Mouse (Mus musculus): ENCODE measurements around the gene Hnrnph3. TPM values are rescaled to one million over a fixed set of nuclear protein-coding genes. Genes with fewer than 3 reads are reported as not detected.

The Hnrnph3 gene
- total RNA-seq, 2 experiments from 2014 or later, result 14.6 to 24.2 TPM

DNA sequence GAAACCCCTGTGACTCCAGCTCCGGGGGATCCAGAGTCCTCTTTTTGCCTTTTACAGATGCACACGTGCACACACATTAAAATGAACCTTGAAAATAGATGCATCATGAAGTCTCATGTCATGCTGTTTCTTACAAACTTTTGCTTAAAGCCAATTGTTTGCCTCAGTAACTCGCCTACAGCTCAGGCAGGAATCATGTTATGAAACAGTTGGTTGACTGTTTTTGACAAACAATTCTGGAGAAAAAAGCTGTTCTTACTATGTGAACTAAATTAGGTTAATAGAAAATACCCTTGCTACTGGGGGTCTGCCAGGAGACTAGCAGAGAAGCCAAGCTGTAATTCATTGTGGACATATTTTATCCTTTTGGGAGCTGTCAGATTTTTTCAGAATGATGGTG lies 8.9 kb upstream of the Hnrnph3 start:
- DNase-seq (ENCODE audit: low spot score), result no peak

DNA sequence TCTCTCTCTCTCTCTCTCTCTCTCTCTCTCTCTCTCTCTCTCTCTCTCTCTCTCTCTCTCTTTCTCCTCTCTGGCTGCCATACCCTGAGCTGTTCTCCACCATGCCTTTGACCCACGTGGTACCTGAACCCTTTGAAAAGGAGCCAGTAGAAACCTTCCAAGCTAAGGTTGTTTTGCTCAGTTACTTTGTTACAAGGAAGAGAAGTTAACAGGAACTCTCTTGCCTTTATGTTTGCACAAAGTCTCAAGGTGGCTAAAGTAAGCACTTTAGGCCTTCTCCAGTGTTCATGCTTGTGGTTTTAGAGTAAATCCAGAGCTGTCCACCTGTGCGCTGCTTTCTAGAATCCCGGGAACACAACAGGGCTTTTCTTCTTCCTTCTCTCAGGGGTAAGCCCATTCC lies 8.2 kb upstream of the Hnrnph3 start:
- no peak for DNase-seq (ENCODE audit: low spot score)

DNA sequence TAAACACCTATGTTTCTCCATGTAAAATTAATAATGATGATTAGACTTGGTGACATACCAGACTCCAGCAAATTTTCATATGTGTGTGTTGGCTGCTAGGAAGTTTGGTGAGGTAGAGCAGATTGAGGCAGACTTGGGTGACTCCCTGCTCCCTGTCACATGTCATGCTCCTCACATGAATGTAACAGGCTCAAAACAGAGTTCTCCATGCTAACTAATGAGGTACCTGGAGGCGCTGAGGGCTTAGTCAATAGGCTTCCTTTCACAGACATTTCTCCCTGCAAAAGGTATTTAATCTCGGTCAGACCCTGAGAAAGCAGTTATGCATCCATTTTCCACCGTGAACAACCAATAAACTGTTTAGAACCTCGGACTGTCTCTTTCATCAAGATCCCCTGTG lies 4.4 kb upstream of the Hnrnph3 start:
- DNase-seq (ENCODE audit: low spot score), result no peak

DNA sequence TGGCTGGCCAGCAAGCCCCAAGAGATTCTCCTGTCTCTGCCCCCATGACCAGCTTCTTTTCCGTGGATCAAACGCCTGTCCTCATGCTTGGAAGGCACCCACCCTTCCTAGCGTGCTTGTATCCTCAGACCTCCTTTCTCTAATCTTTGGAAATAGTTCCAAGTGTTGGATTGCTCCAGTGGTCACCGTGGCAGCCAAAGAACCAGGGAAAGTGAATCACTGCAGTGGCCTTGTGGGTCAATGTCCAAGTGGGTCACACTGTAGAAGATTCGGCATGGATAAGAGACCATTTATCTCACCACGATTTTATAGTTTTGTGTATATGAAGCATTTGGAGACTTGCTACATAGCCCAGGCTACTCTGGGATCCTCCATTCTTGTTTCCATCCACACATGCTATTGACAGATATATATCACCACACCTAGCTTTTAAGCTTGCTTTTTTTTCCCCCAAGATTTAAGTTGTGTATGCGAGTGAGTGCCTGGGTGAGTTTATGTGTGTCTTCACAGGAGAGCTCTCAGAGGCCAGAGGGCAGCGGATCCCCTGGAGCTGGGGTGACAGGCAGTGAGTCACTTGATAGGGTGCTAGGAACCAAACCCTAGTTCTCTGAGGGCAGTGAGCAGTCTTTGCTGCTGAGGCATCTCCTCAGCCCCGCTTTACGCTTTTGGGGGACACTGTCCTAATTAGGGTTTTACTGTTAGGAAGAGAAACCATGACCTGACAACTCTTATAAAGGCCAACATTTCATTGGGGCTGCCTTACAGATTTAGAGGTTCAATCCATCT lies 3.6 kb upstream of the Hnrnph3 start:
- no peak for DNase-seq (ENCODE audit: low spot score)

DNA sequence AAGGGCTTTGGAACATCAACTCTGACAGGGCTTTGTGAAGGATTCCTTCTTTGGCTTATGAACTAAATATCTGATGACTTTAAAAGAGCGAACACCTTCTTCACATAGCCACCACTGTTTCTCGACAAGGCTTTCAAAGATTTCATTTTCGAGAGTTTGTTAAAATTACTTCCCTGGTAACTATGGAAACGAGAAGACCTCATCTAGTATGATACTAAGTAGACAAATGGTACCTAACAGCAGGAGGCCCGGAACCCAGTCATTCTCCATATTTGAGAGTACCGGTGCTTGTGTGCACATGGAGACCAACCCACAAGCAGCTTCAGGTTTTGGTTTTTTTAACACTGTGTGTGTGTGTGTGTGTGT lies 2.8 kb upstream of the Hnrnph3 start:
- no peak for DNase-seq (ENCODE audit: low spot score)

DNA sequence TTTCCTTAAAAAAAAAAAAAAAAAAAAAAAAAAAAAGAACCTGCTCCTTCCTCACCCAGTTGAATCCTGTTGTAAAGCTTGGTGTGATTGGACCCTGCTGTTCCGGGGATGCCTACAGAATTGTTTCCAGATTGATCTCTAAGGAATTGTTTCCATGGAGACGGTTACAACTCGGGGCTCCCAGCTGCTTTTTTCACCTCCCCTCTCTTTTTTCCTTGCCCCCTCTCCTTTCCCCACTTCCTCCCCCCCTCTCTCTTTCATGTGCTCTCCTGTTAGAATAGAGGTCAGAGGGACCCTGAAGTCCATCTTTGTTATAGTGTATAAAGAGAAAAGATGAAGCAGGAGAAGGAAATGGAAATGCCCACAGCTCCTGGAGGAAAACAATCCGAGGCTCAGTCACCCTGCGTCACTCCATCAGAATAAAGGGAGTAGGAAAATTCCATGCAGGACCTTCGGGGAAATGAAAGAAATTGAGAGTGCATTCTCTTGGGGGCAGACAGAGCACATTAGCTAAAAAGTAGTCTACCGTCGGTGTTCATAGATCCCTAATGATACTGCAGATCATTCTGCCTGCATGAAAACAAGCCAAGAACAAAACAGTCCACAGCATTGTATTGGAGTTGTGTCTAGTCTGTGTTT lies 2.3 kb upstream of the Hnrnph3 start:
- DNase-seq (ENCODE audit: low spot score), result no peak

DNA sequence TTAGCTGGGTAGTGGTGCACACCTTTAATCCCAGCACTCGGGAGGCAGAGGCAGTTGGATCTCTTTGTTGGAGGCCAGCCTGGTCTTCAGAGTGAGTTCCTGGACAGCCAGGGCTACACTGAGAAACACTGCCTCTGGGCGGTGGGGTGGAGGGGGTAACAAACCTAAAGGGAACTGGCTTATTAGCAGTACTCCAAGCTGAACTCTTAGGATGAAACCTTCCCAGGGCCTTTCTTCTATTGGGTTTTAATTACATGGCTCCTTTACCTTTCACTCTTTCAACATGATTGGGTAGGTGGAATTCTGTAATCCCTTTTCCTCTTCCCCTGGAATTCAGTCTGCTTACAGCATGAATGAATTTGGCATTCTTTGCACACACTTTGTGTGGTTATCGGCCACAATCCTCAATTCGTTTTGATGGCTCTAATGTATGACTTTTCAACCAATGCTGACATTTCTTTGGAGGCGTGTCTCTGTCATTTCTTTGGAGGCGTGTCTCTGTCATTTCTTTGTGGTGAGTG lies 1.5 kb upstream of the Hnrnph3 start:
- DNase-seq (ENCODE audit: low spot score), result no peak

DNA sequence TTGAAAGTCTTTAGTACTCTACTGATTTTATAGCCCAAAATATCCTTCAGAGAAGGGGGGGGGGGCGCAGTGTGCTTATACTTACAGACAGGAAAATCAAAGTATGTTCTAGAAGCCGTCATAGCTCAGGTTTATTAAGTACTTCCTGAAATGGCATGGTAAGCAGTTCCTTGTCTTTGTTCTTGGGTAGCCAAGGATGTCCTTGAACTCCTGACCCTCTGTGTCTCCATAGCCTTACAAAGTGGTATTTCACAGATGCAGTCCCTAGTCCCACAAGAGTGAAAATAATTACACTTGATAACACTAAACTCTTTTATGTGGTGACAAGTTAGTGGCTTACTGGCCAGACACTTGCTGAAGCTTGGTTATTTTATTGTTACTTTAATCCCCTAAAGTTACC lies 999 bp upstream of the Hnrnph3 start:
- no peak for DNase-seq (ENCODE audit: low spot score)

DNA sequence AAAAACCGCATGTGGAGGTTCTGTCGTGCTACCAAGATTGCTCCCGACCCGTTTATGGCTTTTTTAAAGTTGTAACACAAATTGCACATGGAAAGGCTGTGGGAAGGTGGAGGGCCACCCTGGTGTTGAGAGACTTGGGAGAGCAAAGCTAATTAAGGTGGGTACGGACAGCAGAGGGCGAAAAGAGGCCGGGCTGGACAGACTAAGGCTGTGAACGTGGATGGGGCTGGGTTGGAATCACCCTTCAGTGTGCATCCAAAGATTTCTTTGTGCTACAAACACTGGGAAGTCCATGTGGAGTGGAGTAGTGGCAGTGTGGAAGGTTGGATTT lies 528 bp upstream of the Hnrnph3 start:
- DNase-seq (ENCODE audit: low spot score), result peak; percentile 73

DNA sequence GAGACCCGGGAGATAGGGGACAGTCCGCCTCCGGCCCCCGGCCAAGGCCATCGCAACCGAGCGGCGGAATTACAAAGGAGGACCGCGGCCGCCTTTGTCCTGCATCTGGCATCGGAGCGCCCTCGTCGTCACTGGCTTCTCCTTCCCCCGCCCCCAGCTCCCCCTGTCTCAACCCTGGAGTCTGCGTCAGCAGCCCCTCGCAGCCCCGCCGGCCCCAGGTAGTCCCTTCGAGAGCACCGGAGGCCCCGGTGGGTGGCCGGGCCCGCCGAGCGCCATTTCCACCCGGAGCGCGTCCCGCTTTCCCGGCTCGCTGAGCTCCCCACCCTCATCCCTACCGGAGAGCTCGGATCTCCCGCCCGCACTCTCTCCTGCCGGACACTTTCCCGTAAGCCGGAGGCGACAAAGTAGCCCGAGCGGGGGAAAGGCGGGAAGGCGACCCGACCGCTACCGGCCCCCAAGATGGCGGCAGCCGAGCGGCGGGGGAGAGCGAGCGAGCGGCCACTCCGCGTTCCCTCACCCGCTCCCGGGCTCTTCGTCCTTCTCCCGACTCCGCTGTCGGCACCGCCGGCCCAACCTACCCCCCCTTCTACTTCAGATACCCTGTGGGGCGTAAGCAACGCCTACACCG lies 782 bp downstream of the Hnrnph3 start:
- peak; percentile 61 for DNase-seq (ENCODE audit: low spot score)

DNA sequence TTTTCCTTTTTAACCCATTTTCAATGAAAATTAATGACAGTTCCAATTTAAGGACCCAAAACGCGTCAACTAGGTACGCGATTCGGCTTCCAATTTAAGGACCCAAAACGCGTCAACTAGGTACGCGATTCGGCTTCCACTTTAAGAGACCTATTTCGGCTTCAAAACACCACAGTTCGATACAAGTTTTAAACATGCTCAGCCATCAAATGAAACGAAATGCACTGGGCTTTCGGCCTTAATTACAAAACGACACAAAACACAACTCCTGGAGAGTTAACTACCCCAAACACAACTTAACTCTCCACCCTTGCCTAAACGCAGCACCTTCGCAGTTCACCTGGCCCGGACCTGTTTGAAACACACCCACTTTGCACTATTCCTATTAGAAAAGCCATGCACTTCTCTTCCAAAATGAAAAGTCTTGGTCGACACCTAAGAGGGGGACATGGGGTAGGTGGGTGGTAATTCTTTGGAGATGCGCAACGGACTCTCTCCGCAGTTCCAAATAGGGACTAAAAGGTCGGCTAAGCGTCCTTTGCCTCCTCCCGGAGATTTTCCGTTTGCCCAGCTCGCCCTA lies 1.4 kb downstream of the Hnrnph3 start:
- no peak for DNase-seq (ENCODE audit: low spot score)

DNA sequence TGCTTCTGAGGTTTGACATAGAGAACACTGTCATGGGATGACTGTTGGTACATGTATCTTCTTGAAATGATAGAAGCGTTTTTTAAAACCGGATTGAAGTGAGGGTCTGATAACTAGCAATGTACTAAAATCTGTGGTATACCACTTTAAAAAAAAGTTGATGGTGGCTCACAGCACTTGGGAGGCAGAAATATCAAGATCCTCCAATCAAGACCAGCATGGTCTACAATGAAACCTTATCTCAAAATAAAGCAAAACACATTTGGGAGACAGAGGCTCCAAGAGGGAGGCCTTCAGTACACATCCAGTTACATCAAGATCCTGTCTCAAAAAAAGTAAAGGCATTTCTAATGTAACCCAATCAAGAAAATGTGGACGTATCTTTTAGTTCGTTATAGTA lies 2.3 kb downstream of the Hnrnph3 start:
- DNase-seq (ENCODE audit: low spot score), result no peak

DNA sequence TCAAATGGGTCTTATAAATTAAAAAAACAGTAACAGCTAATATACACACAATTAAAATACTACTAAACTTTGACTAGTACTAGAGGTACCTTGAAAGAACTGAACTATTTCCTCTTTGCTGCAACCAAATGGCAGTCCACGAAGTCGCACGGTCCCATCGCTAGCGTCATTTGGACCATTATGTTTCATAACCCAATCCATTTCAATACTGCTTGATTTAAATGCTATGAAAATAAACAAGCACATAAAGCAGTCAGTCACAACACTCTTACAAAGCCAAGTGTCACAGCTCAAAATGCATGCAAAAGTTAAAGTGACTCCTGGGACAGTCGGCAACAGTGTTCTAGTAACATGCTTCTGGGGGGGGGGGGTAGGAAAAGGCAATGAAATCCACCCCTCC lies 4.7 kb downstream of the Hnrnph3 start:
- no peak for DNase-seq (ENCODE audit: low spot score)

DNA sequence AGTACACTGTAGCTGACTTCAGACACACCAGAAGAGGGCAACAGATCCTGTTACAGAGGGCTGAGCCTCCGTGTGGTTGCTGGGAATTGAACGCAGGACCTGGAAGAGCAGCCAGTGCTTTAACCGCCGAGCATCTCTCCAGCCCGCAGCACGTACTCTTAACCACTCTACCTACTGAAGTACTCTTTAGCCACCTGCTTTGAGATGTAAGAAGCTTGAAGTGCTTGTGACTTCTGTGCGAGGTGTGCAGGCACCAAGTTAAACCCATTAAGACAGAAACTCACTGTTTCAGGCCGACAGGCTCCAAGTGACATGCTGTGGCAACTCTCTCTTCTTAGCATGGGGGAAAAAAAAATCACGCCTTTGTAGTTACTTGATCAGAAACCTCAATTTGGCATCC lies 9.8 kb downstream of the Hnrnph3 start:
- DNase-seq (ENCODE audit: low spot score), result no peak

DNA sequence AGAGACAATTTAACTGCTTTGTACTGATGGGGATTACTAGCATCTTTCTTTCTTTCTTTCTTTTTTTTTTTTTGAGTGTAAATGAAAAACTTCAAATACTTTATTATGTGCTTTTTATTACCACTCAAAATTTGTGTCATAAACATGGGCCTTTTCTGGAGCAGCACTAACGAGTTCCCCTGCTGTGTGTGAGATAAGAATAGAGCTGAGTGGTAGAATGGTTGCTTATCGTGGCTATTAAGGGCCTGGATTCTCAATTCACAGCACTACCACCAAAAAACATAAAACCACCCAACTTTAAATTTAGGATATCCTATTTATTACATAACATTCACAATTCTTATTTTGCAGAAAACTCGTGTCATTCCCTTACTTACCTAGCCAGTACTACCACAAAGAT lies 10.5 kb downstream of the Hnrnph3 start:
- no peak for DNase-seq (ENCODE audit: low spot score)

DNA sequence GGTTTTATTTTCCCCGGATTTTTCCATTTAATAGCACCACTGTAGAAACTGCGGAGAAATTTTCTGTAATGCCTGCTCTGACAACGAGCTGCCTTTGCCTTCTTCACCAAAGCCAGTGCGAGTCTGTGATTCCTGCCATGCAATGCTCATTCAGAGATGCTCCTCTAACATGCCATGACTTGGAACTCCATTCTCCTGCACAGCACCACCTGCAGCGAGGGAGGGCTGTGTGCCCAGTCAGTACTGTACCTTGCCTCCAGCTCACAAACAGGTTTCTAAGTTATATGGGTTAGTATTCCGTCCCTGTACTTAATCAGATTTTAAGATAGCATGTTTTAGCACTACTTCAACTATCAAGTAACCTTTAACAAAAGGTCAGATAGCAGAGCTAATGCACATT lies 12.5 kb downstream of the Hnrnph3 start:
- no peak for DNase-seq (ENCODE audit: low spot score)

DNA sequence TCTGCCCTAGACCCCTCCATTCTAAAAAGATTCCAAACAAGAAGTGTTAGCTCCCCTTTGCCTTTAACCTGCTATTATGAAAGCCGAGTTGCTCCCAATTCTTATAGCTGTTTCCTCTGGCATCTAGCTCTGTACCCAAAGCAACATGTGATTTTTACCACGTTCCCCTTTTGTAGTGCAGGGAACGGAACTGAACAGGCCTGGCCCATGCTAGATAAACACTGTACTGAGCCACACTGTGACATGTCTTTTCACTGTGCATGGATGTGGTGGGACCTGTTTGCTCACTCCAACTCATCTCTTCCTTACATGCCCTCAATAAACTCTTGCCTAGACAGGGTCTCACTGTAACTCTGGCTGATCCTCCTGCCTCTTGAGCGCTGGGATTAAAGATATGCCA lies 13.7 kb downstream of the Hnrnph3 start:
- no peak for DNase-seq (ENCODE audit: low spot score)

DNA sequence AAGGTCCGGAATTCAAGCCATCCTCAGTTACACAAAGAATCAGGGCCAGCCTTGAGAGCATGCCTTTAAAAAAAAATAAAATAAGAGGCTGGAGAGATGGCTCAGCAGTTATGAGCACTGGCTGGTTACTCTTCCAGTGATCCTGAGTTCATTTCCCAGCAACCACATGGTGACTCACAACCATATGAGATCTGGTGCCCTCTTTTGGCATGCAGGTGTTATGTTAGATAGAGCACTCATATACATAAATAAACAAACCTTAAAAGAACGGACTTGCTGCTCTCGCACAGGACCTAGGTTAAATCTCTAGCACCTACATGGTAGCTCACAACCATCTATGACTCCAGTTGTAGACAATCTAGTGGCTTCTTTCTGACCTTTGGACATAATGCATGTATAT lies 15.8 kb downstream of the Hnrnph3 start:
- DNase-seq (ENCODE audit: low spot score), result no peak

DNA sequence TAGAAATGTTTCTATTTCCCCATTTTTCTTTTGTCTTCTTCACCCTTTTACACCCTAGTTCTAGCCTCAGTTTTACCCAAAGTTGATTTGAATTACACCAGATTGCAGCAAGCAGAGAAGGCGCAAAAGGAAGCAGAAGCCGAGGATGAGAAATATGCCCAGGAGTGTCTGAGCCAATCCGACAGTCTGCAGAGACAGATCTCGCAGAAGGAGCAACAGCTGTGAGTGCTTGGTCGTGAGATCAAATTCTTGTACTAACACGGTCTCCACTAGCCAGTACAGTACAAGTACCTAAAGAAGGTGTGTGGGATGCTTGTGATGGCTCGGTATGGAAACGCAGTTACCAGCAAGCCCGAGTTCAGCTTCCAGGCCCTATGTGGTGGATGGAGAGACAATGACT lies 19.5 kb downstream of the Hnrnph3 start:
- no peak for DNase-seq (ENCODE audit: low spot score)

DNA sequence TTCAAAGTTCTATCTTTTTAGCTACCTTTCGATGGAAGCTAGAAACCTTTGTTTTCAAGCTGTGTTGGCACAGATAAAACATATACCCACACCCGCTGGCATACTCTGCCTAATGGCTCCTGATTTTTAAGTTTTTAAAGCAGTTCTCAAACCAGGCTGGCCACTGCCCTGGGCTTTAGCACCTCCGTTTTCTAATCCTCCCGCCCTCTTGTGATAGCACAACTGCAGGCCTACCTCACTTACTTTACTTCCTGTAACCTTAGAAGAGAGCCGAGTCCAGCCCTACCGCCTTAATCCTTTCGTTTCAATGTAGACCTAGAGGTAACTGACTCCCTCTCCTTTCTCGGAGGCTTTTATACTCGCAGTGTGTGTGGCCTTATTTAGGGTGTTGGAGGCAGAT lies 20.8 kb downstream of the Hnrnph3 start:
- no peak for DNase-seq (ENCODE audit: low spot score)

DNA sequence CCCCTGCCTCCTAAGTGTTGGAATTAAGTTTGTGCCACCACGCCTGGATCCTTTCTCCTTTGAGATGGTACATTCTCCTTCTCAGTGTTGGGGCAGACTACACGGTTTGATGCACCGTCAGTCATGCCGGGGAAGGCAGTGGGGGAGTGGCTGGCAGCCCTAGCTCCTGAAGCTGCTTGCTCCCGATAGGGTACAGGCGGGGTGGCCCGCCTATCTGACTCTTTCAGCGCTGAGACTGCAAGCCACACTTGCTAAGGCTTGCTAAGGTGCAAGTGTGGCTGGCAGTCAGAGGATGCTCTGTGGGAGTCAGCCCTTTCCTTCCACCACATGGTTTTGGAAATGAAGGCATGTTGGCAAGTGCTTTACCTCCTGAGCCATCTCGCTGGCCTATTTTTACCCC lies 23.4 kb downstream of the Hnrnph3 start:
- no peak for DNase-seq (ENCODE audit: low spot score)

DNA sequence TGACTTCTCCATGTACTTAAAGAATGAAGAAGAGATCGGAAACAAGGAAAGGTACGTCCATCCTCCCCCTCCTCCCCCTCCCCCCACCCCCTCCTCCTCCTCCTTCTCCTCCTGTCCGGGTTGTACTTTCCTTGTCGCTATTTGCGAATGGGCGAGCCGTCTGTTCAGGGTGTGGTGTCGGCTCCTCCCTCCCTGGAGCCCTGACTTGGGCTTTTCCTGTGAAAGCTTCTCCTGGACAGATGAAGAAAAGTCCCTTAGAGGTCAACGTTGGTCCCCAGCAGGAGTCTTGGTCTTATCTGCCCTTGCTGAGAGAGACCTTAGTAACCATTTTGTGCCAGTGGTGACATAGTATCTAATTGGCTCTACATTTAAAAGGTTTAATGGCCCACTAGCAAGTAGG lies 30.0 kb downstream of the Hnrnph3 start:
- no peak for DNase-seq (ENCODE audit: low spot score)

DNA sequence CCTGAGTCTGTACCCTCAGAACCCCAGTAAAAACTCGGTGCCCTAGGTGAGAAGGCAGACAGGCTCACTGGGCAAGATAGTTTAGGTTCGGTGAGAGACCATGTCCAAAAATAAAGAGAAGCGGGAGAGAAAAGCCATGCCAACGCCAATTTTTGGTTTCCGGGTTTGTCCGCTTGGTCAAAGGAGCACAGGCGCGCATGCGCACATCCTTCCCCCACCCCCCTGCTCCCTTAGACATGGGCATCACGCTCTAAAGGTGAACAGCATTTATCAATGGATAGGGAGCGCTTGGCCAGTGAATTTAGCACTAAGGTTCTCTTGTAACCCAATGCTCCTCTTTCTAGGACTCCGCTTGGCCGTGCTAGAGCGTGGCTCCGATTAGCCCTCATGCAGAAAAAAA lies 33.4 kb downstream of the Hnrnph3 start:
- DNase-seq (ENCODE audit: low spot score), result no peak

All from gastrocnemius, adult 18-20 months (tissue).